ENCODE assay signal across 31 mouse cellular contexts in the genomic region with DNA sequence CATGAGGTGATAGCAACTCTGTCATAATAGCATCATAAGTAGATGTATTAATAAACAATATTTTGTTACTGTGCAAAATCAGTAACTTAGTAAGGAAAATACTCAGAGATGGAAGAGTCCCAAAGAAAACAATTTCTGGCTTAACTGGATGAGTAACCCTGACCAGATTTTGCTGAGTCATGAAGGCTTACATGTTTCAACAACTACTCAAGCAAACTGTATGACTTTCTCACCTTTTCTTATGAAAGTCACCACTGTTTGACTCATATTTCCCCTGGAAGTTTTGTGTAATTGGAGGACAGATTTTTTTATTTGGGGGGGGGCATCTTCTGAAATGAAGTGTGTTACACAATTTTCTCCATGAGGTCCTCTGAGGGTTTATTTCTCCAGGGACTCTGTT. TPM values are rescaled to one million over a fixed set of nuclear protein-coding genes. Genes with fewer than 3 reads are reported as not detected.
A peak's percentile ranks its signal among the peaks of the same experiment; 100 is the strongest.
DNase-seq lines count a peak whose midpoint lies in the region; ATAC-seq and TF ChIP-seq lines count a peak whose summit lies in the region.
"Had no signal": no experiment of that assay in that cellular context is flagged by ENCODE, and none has a peak within 500 bp of the region (broad histone marks: within the 10 kb centered on the region; RNA-seq: fewer than 3 reads in every experiment).

No protein-coding gene starts in this region.

- H3K27me3 ChIP-seq in myocyte (ENCODE audit: control insufficient read depth, insufficient read depth, insufficient read length) = no peaks in the 10 kb centered on the region
- H3K27me3 ChIP-seq in forebrain, embryonic 11.5 days (ENCODE audit: control insufficient read depth, insufficient read depth, low read length) = no peaks in the 10 kb centered on the region
- H3K27me3 ChIP-seq: forebrain, embryonic 13.5 days; hindbrain, embryonic 12.5 days; limb, embryonic 12.5 days; liver, embryonic 13.5 days; neural tube, embryonic 15.5 days had no signal

- no peak for ATAC-seq in forebrain, embryonic 11.5 days (replicated peaks; ENCODE audit: low FRiP score)
- ATAC-seq: forebrain, embryonic 13.5 days; intestine, postnatal 0 days; midbrain, embryonic 16.5 days had no signal

- H3K36me3 ChIP-seq in myocyte (ENCODE audit: control insufficient read depth, insufficient read depth) = no peaks in the 10 kb centered on the region
- H3K36me3 ChIP-seq in forebrain, embryonic 11.5 days (ENCODE audit: control insufficient read depth, insufficient read depth, low read length) = no peaks in the 10 kb centered on the region
- H3K36me3 ChIP-seq: hindbrain, embryonic 12.5 days; limb, embryonic 12.5 days; liver, embryonic 13.5 days; neural tube, embryonic 15.5 days had no signal

- H3K4me3 ChIP-seq in myocyte = no peak overlapping the region
- no peak overlapping the region for H3K4me3 ChIP-seq in forebrain, embryonic 11.5 days (ENCODE audit: low read depth, low read length)
- H3K4me3 ChIP-seq: forebrain, embryonic 13.5 days; heart, adult 2 months; hindbrain, embryonic 12.5 days; limb, embryonic 12.5 days; liver, embryonic 13.5 days; neural tube, embryonic 15.5 days had no signal

- H3K27ac ChIP-seq in forebrain, embryonic 11.5 days (ENCODE audit: low read depth, low read length) = no peak overlapping the region
- H3K27ac ChIP-seq: forebrain, embryonic 13.5 days; heart, adult 2 months; hindbrain, embryonic 12.5 days; kidney, postnatal 0 days; limb, embryonic 12.5 days; liver, embryonic 13.5 days; macrophage; neural tube, embryonic 15.5 days; stomach, postnatal 0 days had no signal

- DNase-seq in adrenal gland, adult 2 months = peak; percentile 8
- no peak for DNase-seq in adrenal gland, adult 18-20 months (ENCODE audit: low spot score in 2 of 2)
- DNase-seq in lung, postnatal 36 days = peak; percentile 2
- DNase-seq in lung, postnatal 10 days = no peak
- DNase-seq in Muller cell, postnatal 12 days (ENCODE audit: inconsistent ontology term) = peak; percentile 41
- DNase-seq in thymus, postnatal 14 days = no peak
- DNase-seq in forebrain, embryonic 11.5 days (ENCODE audit: low spot score) = no peak
- DNase-seq: adrenal gland, postnatal 25 days; cerebellum, adult 9-10 months; gastrocnemius, postnatal 36 days; heart, adult 2 months; liver, embryonic 13.5 days; lung, adult 2 months; right cerebral cortex, postnatal 14 days; thymus, adult 2 months had no signal

- no peak for TF ChIP-seq POLR2A in myocyte (IDR thresholded peaks at IDR 0.05; ENCODE audit: insufficient read length, low read depth)

- no peak overlapping the region for H3K9ac ChIP-seq in forebrain, embryonic 11.5 days (ENCODE audit: low read length)
- H3K9ac ChIP-seq: forebrain, embryonic 13.5 days; hindbrain, embryonic 12.5 days; limb, embryonic 12.5 days; liver, embryonic 13.5 days; neural tube, embryonic 15.5 days had no signal

- no peaks in the 10 kb centered on the region for H3K4me1 ChIP-seq in forebrain, embryonic 11.5 days (replicated peaks; ENCODE audit: control insufficient read depth, insufficient read depth, low read length)
- H3K4me1 ChIP-seq: forebrain, embryonic 13.5 days; hindbrain, embryonic 12.5 days; limb, embryonic 12.5 days; liver, embryonic 13.5 days; neural tube, embryonic 15.5 days had no signal

- H3K9me3 ChIP-seq in forebrain, embryonic 11.5 days (ENCODE audit: control insufficient read depth, low read length) = no peaks in the 10 kb centered on the region
- H3K9me3 ChIP-seq: forebrain, embryonic 13.5 days; hindbrain, embryonic 12.5 days; limb, embryonic 12.5 days; liver, embryonic 13.5 days; neural tube, embryonic 15.5 days had no signal

- no peak overlapping the region for H3ac ChIP-seq in myocyte (ENCODE audit: control insufficient read depth, insufficient read length)

- no peak overlapping the region for H3K4me2 ChIP-seq in myocyte (ENCODE audit: low read depth)
- no peak overlapping the region for H3K4me2 ChIP-seq in forebrain, embryonic 11.5 days (ENCODE audit: low read depth, low read length, severe bottlenecking)
- H3K4me2 ChIP-seq: forebrain, embryonic 13.5 days; hindbrain, embryonic 12.5 days; limb, embryonic 12.5 days; liver, embryonic 13.5 days; neural tube, embryonic 15.5 days had no signal

- no peaks in the 10 kb centered on the region for H3K79me2 ChIP-seq in myocyte (ENCODE audit: control insufficient read depth, insufficient read depth)

TF ChIP-seq in myocyte, 11 proteins besides CTCF, POLR2A, EP300 and RAD21:
- TF ChIP-seq CEBPB (IDR thresholded peaks at IDR 0.05; ENCODE audit: insufficient read depth, poor library complexity, severe bottlenecking) (peak; percentile 12; the same call in 1 of the 2 replicates), REST (IDR thresholded peaks at IDR 0.05; ENCODE audit: insufficient read depth, insufficient read length) (no peak)

RNA-seq across cellular contexts. Expression of a gene that starts 31.3 kb away (rescaled TPM):
- 1 to 10 TPM in 1 of 2 experiments, under 1 TPM in 1; 0.84 to 3.9 TPM for total RNA-seq in adrenal gland, adult 2 months (2021)
- polyA plus RNA-seq in adrenal gland, adult 2 months (2012; rRNA removed) = not detected in 2 replicates
- 1 to 10 TPM in 1 of 2 experiments, under 1 TPM in 1; 0.66 to 6.0 TPM for total RNA-seq in adrenal gland, adult 18-20 months (2021)
- polyA plus RNA-seq in myocyte (2012; fragmentation: generic; extraction: Trizol) = not detected
- polyA plus RNA-seq in forebrain, embryonic 11.5 days (2014; fragmentation: Nextera tagmentation; extraction: Ambion mirVana) = 1.1 and 1.3 TPM in 2 replicates
- total RNA-seq: gastrocnemius, adult 18-20 months; gastrocnemius, postnatal 36 days; heart, adult 2 months; heart, postnatal 25 days; layer of hippocampus, postnatal 25 days; left cerebral cortex, postnatal 10 days had no signal
- polyA plus RNA-seq: forebrain, embryonic 13.5 days; heart, adult 2 months; heart, embryonic 14.5 days; hindbrain, embryonic 12.5 days; intestine, postnatal 0 days; limb, embryonic 12.5 days; liver, embryonic 13.5 days; lung, adult 2 months; macrophage; midbrain, embryonic 16.5 days; neural tube, embryonic 15.5 days; thymus, adult 2 months had no signal

RNA-seq across cellular contexts. Expression of a gene that starts 43.3 kb away (rescaled TPM):
- total RNA-seq in adrenal gland, adult 2 months (2021) = not detected
- polyA plus RNA-seq in adrenal gland, adult 2 months (2012; rRNA removed) = not detected in 2 replicates
- not detected for total RNA-seq in adrenal gland, adult 18-20 months (2021)
- polyA plus RNA-seq in myocyte (2012; fragmentation: generic; extraction: Trizol) = not detected
- not detected in 2 replicates for polyA plus RNA-seq in forebrain, embryonic 11.5 days (2014; fragmentation: Nextera tagmentation; extraction: Ambion mirVana)
- total RNA-seq: adrenal gland, postnatal 25 days; gastrocnemius, adult 18-20 months; gastrocnemius, postnatal 36 days; heart, adult 2 months; heart, postnatal 25 days; layer of hippocampus, postnatal 25 days; left cerebral cortex, postnatal 10 days had no signal
- polyA plus RNA-seq: forebrain, embryonic 13.5 days; heart, adult 2 months; heart, embryonic 14.5 days; hindbrain, embryonic 12.5 days; kidney, postnatal 0 days; limb, embryonic 12.5 days; liver, embryonic 13.5 days; lung, adult 2 months; macrophage; neural tube, embryonic 15.5 days; urinary bladder, adult 2 months had no signal

RNA-seq across cellular contexts. Expression of a gene that starts 53.9 kb away (rescaled TPM):
- total RNA-seq in adrenal gland, adult 2 months (2021) = under 1 TPM in 1 of 2 experiments, not detected in 1; 0.40 TPM
- not detected in 2 replicates for polyA plus RNA-seq in adrenal gland, adult 2 months (2012; rRNA removed)
- total RNA-seq in adrenal gland, adult 18-20 months (2021) = under 1 TPM in 1 of 2 experiments, not detected in 1; 0.27 TPM
- polyA plus RNA-seq in myocyte (2012; fragmentation: generic; extraction: Trizol) = not detected
- not detected in 2 replicates for polyA plus RNA-seq in forebrain, embryonic 11.5 days (2014; fragmentation: Nextera tagmentation; extraction: Ambion mirVana)
- total RNA-seq: adrenal gland, postnatal 25 days; gastrocnemius, adult 18-20 months; gastrocnemius, postnatal 36 days; heart, adult 2 months; heart, postnatal 25 days; layer of hippocampus, postnatal 25 days; left cerebral cortex, postnatal 10 days had no signal
- polyA plus RNA-seq: forebrain, embryonic 13.5 days; heart, embryonic 14.5 days; hindbrain, embryonic 12.5 days; limb, embryonic 12.5 days; macrophage; midbrain, embryonic 16.5 days; neural tube, embryonic 15.5 days had no signal

Comparison
In these comparisons a context has a peak if more than half of its experiments do, and no peak if none do; other contexts are left out.
1. DNase-seq: peak in adrenal gland, adult 2 months (single experiment), lung, postnatal 36 days (single experiment) and Muller cell, postnatal 12 days (single experiment); none in adrenal gland, adult 18-20 months (0 of 2), lung, postnatal 10 days (single experiment), thymus, postnatal 14 days (single experiment) and forebrain, embryonic 11.5 days (single experiment).